Mouse (Mus musculus): ENCODE data around the gene Bcl7b.

Gene Bcl7b

DNA sequence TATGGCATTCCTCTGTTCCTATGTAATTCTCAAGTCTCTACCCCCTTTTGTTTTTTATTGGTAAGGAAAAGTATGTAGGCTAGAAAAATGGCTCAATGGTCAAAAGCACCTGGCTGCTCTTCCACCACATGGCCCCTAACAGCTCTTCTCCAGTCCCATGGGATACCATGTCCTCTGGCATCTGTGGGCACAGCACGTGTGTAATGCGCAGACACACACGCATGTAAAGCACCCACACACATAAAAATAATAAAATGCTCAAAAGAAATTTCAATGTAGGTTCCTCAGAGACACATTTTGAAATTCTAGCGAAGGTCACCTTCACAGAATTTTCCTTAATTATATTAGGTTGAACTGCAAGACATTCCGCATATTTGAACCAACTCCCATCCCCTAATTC, 1.4 kb downstream of the Bcl7b start:
- DNase-seq (ENCODE audit: low read depth, low spot score): no peak

DNA sequence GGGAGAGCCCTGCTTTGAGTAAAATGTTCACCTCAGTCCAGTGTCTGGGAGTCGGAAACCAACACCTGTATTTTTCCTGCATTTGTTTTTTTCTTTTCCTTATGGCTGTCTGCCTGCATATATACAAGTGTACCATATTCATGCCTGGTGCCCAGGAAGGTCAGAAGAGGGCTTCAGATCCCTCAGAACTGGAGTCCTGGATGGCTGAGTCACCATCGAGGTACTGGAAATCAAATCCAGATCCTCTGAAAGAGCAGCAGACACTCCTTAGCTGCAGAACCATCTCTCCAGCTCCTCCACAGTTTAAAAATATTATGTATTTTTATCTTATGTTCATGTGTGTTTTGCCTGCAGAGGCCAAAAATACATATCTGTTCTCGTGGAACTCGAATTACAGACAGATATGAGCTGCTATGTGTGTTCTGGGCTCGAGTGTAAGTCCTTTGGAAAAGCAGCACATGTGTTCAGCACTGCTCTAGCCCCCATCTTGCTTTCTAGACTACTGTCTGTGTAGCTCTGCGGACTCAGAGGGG, 3.7 kb downstream of the Bcl7b start:
- DNase-seq (ENCODE audit: low read depth, low spot score): no peak

DNA sequence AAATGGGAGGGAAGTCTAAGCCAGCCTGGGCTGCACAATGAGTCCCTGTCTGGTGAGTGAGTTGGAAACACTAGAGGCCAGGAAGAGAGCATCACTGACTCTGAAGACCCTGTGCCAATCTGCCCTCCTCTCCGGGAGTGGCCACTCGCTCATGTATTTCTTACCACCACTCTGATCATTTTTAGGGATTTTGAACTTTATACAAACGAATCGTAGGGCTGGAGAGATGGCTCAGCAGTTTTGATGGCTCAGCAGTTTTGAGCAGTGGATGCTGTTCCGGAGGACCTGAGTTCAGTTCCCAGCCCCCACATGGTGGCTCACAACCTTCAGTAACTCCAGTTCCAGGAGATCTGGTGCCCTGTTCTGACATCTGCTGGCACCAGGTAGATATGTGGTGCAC, 4.9 kb downstream of the Bcl7b start:
- DNase-seq (ENCODE audit: low read depth, low spot score): no peak

DNA sequence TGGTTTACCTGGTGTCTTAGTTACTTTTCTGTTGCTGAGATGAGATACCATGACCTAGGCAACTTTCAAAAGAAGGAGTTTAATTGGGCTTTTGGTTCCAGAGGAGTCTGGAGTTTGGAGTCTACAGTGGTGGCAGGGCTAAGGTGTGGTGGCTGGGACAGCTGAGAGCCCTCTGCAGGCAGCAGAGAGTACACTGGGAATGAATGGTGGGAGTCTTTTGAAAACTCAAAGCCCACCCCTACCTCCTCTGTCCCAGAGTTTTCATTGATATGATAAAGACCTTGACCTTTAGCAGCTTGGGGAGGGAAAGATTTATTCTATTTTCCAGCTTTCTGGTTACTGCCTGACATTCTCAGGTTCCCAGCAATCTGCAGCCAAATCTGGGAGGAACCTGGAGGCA, 7.0 kb downstream of the Bcl7b start:
- no peak for DNase-seq (ENCODE audit: low read depth, low spot score)

DNA sequence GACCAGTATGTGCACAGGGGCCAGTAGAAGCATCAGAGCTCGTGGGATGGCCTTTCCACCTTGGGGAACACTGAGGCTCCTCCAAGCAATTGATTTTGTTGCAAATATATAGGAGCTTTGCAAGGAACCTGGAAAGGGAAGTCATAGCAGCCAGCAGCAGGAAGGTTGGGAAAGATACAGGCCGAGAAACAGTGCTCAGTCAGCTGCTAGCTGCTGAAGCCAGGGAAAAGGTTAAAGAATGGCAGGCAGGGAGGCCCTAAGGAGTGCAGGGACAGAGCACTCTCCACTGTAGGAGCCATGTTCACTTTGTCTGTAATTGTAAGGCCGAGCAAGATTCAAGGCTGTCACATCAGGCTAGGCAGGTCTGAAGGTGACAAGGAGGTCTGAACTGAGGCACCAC, 10.4 kb downstream of the Bcl7b start:
- DNase-seq (ENCODE audit: low read depth, low spot score): no peak

DNA sequence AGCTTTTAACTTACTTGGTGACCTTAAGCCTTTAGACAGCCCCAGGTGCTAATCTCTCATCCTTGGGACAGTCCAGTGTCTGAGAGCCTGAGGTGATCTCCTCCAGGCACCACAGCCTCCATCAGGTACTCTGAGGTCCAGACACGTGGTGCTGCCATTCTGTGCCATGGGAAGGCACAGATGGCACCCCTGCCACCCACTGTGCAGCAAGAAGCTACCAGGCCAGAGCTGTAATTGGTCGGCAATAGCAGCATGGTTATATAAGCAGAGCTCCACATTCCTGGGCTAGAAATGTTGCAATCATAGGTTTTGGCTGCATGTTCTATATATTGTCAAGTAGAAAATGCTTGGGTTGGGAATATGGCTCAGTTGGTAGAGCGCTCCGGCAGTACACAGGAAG, 10.9 kb downstream of the Bcl7b start:
- no peak for DNase-seq (ENCODE audit: low read depth, low spot score)

DNA sequence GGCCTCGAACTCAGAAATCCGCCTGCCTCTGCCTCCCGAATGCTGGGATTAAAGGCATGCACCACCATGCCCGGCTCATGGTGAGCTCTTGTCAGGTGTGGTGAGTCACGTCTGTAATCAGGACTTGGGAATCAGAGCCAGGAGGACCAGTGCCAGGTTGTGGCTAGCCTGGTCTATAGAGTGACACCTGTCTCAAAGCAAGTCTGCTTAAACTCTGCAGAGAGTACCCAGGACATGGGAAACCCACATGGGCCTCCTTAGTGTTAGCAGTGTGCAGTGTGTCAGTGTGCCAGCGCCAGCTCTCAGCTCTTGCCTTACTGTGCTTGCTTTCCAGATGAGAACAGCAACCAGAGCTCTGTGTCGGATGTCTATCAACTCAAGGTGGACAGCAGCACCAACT, 11.5 kb downstream of the Bcl7b start:
- no peak for DNase-seq (ENCODE audit: low read depth, low spot score)

DNA sequence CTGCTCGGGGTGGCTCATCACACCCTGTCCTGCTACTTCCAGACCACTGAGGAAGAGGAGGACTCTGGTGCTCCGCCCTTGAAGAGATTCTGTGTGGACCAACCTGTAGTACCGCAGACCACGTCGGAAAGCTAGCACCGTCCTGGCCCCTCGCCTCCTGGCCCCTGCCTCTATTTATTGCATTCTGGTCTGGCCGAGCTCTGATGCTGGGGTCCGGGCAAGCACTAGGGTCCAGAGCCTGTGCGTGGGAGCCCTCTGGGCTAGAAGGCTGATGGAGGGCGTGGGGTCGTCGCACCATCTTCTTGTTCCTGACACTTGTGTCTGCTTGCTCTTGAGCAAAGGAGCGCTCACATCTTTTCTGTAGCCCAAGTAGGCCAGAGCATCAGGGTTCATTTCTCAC, 12.7 kb downstream of the Bcl7b start:
- no peak for DNase-seq (ENCODE audit: low read depth, low spot score)

DNA sequence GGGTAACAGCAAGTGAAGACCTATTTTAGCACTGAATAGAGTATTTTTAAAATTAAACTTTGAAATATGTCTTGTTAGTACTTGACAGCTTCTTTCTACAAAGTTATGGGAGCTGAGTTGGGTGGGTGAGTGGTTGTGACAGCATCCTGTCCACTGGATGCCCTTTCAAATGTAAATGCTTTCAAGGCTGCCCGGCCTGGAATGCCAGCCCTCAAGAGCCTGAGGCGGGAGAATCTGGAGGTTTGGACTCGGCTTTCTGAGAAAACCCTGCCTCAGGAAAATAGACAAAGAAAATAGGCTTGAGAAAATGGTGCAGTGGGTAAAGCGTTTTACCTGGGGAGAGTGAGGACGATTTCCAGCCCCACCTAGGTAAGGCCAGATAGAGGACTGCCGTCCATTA, 13.7 kb downstream of the Bcl7b start:
- DNase-seq (ENCODE audit: low read depth, low spot score): no peak

DNA sequence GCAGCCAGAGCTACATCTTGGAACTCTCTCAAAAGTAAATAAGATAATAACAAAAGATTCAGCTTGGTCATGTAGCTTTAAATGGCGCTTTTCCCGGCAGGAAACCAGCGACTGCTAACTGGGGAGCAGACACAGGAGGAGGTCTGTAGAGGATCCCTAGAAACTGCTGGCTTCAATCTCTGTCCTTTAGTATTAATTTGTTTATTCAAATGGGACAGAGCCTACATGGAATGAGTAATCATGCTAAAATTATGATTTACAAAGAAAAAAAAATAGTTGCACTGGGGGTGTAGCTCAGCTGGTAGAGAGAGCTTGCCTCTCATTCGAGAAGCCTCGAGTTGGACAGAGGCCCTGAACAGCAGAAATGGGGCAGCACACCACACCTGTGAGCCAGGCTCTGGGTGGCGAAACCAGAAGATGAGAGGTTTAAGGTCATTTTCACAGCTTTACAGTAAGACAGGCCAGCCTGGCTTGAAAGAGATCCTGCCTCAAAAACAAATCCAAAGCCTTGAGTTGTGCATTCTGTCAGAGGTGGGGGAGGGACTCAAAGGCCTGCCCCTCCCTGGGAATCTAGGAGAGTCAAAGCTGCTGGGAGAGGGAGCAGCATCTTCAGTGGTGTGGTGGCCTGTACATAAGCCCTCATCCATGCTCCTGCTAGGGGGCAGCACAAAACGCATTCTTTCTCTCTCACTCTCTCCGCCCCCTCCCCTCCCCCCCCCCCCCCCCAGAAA, 15.2 kb downstream of the Bcl7b start:
- DNase-seq (ENCODE audit: low read depth, low spot score): no peak

DNA sequence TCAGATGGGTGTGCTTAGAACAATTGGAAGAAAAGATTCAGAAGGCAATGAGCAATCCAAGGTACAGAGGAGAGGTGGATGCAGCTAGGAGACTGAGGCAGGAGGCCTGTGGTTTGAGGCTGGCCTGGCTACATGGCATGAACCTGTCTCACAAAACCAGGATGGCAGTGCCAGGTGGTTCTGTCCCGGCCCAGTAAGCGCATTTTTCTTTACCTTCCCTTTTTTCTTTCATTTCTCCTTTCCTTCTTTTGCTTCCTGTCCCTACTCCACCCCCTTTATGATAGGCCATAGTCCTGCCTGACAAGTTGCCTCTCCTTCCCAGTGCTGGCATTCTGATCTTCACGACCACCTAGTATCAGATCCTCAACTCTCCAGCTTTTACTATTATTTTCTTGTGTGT, 16.9 kb downstream of the Bcl7b start:
- DNase-seq (ENCODE audit: low read depth, low spot score): no peak

DNA sequence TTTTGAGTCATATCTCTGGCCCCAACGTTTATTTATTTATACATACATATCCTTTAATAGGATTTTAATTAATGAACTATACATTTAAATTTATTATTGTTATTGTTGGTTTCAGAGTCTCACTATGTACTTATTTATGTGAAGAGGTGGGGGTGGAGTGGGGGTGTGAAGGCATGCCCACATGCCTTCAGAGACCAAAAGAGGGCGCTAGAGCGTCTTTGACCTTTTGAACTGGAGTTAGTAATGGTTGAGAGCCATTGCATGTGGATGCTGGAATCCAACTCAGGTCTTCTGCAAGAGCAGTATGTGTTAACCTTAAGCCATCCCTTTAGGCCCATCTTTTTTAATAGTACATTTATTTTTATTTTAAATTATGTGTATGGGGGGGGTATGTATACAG, 17.5 kb downstream of the Bcl7b start:
- DNase-seq (ENCODE audit: low read depth, low spot score): no peak

DNA sequence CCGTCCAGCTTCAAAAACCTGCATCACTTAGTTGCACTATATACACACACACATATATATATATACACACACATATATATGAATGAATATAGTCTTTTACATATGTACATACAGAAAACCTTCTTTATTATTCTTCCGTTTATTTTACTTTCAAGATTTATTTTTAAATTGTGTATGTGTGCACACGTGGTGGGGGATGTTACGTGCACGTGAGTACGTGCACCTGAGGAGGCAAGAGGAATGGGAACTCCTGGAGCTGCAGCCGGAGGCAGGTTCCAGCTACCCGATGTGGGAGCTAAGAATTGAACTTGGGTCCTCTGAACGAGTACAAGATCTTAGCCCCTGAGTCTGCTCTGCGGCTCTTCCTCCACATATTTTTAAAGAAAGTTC, 18.1 kb downstream of the Bcl7b start:
- DNase-seq (ENCODE audit: low read depth, low spot score): peak; percentile 35

DNA sequence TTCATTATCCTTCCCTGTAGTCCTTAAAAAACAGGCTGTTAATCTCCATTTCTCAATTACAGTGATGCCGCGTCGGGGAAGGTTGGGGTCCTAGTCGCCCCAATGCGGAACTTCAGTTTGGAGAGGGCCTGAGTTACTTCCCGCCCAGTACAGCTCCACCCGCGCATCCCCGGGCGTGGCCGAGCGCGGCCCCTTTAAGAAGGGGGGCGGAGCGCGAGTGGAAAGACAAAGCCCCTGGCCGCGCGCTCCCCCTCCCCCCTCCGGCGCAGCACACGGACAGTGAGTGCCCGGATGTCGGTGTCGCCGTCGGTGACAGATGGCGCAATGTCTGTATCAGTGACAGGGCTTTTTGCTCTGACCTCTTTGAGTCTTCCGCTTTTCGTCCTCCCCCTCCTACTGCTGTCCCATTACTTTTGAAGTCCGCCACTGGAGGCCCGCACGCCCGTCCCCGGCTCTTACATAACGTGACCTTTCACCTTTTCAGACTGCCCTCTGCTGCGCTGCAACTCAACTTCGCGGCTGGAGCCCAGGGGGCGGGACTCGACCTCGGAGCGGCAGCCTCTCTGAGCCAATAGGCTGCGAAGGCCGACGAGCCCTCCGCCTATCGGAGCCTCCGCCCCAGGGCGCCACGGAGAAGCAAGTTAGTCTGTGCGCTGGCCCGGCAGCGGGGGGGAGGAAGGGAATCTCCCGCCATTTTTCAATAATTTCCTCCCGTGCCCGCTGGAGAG, 18.7 kb downstream of the Bcl7b start, which contains the start of gene Baz1b:
Baz1b (plus strand) TSS at position 644 of the 728 bp plus-strand sequence.
- peak; percentile 96 for DNase-seq (ENCODE audit: low read depth, low spot score)

DNA sequence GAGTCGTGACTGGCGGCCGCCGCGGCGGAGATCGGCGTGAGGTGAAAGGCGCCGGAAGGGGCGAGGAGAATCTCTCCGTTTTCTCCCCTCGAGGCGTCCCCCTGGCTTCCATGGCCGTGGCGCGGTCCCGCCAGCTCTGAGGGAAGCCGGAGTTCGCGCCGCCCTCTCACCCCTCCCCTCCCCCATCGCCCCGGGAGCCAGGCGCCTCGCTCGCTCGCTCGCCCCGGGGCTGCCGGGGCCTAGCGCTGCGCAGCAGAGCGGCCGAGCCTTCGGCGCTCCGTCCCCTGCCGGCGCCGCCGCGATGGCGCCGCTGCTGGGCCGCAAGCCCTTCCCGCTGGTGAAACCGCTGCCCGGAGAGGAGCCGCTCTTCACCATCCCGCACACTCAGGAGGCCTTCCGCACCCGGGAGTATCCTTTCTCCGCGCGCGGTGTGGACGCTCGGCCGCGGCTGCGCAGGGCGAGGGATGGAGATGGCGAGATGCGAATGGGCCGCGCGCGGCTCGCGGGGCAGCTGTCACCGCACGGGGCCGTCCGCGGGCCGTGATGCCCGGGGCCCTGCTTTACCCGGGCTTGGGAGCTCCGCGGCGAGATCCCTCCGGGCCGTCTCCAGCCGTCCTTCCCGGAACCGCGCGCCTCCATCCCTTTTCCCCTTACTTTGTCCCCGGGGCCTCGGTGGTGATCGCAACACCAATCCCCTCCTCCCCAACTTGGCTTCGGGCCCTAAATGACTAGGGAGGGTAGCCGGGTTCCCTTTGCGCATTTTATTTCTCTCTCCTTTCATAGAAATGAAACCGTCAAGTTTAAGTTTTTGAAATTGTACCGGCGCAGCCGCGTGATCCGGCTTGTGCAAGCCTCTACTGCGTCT, 19.5 kb downstream of the Bcl7b start:
- no peak for DNase-seq (ENCODE audit: low read depth, low spot score)

DNA sequence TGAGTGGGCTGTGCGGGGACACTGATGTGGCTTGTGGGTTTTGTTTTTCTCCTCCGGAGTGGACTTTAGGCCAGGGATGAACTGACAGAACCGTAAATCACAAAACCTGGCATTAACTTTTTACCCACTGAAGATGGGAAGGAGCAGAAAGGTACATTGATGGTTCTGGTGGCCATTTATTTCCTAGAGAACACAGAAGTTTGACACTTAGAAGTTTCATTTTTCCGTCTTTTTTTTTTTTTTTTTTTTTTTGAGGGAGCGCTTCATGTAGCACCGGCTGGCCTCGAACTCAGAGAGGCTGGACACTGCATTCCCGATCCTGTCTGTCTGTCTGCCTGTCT, 20.1 kb downstream of the Bcl7b start:
- DNase-seq (ENCODE audit: low read depth, low spot score): no peak

DNA sequence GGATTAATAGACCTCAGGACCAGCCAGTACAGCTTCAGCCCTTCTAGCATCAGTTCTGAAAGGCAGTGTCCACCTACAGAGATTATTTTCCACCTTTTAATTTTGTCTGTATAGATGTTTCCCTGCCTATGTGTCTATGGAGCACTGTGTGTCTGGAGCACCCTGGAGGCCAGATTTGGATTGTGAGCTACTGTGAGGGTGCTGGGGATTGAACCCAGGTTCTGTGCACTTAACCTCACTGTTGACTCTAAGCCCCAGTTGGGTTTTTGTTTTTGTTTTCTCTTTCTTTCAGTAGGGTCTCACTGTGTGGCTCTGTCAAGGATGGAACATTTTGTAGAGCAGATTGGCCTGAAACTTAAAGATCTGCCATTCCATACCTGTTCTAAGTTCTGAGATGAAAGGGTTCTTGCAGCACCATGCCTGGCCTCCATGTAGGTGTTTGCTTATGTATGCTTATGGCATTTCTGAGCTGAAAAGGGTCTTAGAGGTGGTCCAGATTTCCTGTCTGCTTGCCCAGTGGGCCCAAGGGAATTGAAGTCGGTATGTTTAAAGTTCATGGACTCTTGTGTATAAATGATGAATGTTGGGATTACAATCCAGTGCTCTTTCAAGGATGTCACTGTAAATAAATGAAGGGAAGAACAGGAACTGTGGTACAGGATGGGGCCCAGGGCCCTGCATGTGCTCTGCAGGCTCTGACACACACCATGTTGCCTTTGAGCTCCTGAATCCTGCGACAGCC, 21.4 kb downstream of the Bcl7b start:
- DNase-seq (ENCODE audit: low read depth, low spot score): no peak

DNA sequence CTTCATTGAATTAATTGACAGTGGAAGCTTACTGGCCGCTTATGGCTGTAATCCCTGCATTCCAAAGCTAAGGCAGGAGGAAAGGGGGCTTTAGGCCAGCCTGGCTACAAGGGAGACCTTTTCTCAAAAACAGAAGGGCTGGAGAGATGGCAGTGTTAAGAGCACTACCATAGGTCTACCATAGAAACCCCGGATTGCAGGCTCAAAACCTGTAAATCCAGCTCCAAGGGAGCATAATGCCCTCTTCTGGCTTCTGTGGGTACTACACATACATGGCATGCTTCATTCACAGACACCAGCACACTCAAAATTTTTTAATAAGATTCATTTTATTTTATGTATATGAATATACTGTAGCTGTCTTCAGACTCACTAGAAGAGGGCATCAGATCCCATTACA, 23.5 kb downstream of the Bcl7b start:
- DNase-seq (ENCODE audit: low read depth, low spot score): peak; percentile 80

DNA sequence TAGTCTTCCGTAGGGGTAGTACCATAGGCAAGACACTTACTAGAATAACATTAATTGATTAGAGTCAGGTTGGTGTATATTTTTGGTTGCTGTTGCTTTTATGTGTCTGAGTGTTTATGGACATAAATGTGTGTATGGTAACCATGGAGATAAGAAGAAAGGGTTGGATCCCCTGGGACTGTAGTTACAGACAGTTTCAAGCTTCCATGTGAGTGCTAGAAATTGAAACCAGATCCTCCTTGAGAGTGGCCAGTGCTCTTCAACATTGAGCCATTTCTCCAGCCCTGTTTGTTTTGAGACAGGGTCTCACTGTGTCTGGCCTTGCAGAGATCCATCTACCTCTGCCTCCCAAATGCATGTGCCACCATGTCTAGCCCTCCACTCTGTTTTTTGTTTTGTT, 24.3 kb downstream of the Bcl7b start:
- DNase-seq (ENCODE audit: low read depth, low spot score): no peak

DNA sequence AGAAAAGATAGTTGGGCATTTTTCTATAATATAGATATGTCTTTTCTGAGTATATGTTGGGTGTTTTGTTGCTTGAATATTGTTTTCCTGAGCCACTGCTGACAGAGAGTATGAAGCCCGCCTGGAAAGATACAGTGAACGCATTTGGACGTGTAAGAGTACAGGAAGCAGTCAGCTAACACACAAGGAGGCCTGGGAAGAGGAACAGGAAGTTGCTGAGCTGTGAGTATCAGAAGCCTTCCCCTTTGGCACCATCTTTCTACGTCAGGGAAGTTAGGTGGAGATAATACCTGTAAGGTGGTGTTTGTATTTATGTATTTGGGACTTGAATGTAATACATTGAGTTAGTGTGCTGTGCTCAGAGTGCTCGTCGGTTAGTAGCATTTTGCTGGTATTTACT, 28.3 kb downstream of the Bcl7b start:
- no peak for DNase-seq (ENCODE audit: low read depth, low spot score)

DNA sequence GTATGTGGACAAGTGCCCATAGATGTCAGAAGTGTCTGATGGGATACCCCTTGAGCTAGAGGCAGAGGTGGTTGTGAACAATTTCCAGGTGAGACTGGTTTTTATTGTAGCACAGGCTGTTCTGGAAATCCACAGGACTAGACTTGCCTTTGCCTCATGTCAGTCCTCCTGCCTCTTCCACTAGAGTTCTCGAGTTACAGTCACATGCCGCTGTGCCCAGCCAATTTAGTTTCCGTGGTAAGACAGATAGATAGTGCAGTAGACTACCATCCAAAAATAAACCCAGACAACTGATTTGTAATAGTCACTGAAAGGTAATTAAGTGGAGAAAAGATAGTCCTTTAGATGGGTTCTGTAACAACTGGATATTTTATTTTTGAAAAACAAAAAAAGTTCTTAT, 34.7 kb downstream of the Bcl7b start:
- DNase-seq (ENCODE audit: low read depth, low spot score): no peak

DNA sequence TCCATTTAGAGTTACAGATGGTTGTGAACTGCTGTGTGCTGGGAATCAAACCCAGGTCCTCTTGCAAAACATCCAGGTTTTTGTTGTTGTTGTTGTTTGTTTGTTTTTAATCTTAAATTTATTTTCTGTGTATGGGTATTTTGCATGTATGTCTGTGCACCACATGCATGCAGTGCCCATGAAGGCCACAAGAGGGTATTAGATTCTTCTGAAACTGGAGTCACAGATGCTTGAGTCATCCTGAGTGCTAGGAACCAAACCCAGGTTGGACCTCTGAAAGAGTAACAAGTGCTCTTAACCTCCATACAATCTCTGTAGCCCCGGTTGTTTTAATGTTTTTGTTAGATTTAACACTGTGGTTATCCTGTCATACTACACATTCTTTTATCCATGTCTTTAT, 40.1 kb downstream of the Bcl7b start:
- no peak for DNase-seq (ENCODE audit: low read depth, low spot score)

Measured in forelimb bud, embryonic 11.5 days (tissue).